Mouse (Mus musculus): ENCODE measurements around the gene Spsb1.

DNA sequence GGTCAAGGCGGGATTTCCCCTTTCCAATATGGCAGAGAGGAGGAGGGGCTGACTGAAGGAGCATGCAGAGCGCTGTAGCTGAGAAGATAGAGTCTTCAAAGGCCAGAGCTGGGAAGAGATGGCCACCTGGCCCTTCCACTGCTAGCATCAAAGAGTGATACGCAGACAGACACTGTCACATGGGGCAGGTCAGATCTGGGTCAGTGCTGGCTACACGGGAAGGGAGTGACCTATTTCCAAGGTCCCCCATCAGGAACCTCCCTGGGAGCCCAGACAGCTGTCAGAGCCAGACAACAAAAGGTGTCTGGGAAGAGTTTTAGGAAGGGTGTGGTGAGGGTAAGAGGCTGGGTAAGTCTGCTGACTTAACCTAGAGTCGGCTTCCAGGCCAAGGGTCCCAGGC lies 17.9 kb downstream of the Spsb1 start:
- no peak for TF ChIP-seq CTCF (IDR thresholded peaks at IDR 0.05; ENCODE audit: insufficient read depth, low read length)
- TF ChIP-seq POLR2A (IDR thresholded peaks at IDR 0.05; ENCODE audit: borderline replicate concordance, extremely low read depth, low read depth, low read length): no peak

All from lung, adult 2 months (tissue).